Comparison of ENCODE assay signal across 18 mouse cellular contexts in genomic region chr14:22809229-22809628, GRCm38 (mm10).
DNase-seq lines count a peak whose midpoint lies in the region; ATAC-seq and TF ChIP-seq lines count a peak whose summit lies in the region.
"Had no signal": no experiment of that assay in that cellular context is flagged by ENCODE, and none has a peak within 500 bp of the region (broad histone marks: within the 10 kb centered on the region; RNA-seq: fewer than 3 reads in every experiment).

No protein-coding gene starts in this region.

- H3K27me3 ChIP-seq in heart, adult 2 months (ENCODE audit: control insufficient read depth, insufficient read depth, low read length), result no peaks in the 10 kb centered on the region
- H3K27me3 ChIP-seq in kidney, embryonic 14.5 days (ENCODE audit: control insufficient read depth, insufficient read depth, low read length), result no peaks in the 10 kb centered on the region
- H3K27me3 ChIP-seq in stomach, embryonic 16.5 days (ENCODE audit: control insufficient read depth, insufficient read depth, low read length), result no peaks in the 10 kb centered on the region
- H3K27me3 ChIP-seq: embryonic facial prominence, embryonic 12.5 days had no signal

- no peak overlapping the region for H3K9ac ChIP-seq in heart, adult 2 months (ENCODE audit: low read depth, low read length)
- H3K9ac ChIP-seq in kidney, embryonic 14.5 days (ENCODE audit: low read depth, low read length), result no peak overlapping the region
- H3K9ac ChIP-seq in stomach, embryonic 16.5 days (ENCODE audit: low read length), result no peak overlapping the region
- H3K9ac ChIP-seq: embryonic facial prominence, embryonic 12.5 days; forebrain, embryonic 15.5 days; liver, postnatal 0 days had no signal

- no peak for TF ChIP-seq POLR2A in heart, adult 2 months (IDR thresholded peaks at IDR 0.05; ENCODE audit: insufficient read depth, low read depth, low read length)

- no peaks in the 10 kb centered on the region for H3K36me3 ChIP-seq in heart, adult 2 months (ENCODE audit: control insufficient read depth, insufficient read depth, low read length)
- no peaks in the 10 kb centered on the region for H3K36me3 ChIP-seq in kidney, embryonic 14.5 days (ENCODE audit: control insufficient read depth, insufficient read depth, low read length)
- H3K36me3 ChIP-seq in stomach, embryonic 16.5 days (ENCODE audit: control insufficient read depth, insufficient read depth, low read length), result no peaks in the 10 kb centered on the region
- H3K36me3 ChIP-seq: embryonic facial prominence, embryonic 12.5 days; forebrain, embryonic 15.5 days had no signal

- no peaks in the 10 kb centered on the region for H3K9me3 ChIP-seq in kidney, embryonic 14.5 days (ENCODE audit: control insufficient read depth, low read length)
- no peaks in the 10 kb centered on the region for H3K9me3 ChIP-seq in stomach, embryonic 16.5 days (replicated peaks; ENCODE audit: control insufficient read depth, low read length)
- H3K9me3 ChIP-seq: embryonic facial prominence, embryonic 12.5 days; forebrain, embryonic 15.5 days had no signal

- no peak for DNase-seq in heart, adult 2 months
- DNase-seq in heart, adult 8-10 months (ENCODE audit: low spot score), result no peak
- DNase-seq in lung, postnatal 36 days, result peak; percentile 38
- no peak for DNase-seq in lung, postnatal 10 days
- no peak for DNase-seq in left cerebral cortex, adult 8-10 months (ENCODE audit: low spot score in 2 of 2)
- no peak for DNase-seq in spleen, adult 12 weeks (ENCODE audit: low spot score)
- DNase-seq: cerebellum, adult 9-10 months; gastrocnemius, postnatal 25 days; layer of hippocampus, adult 9-11 months; liver, postnatal 0 days; thymus, adult 2 months had no signal

- no peaks in the 10 kb centered on the region for H3K79me2 ChIP-seq in heart, adult 2 months (replicated peaks; ENCODE audit: control insufficient read depth, insufficient read depth, low read length)

- 74% methylated on average over 3 of the region's 3 CpGs for WGBS in heart, adult 2 months
- WGBS in kidney, embryonic 14.5 days, result 43% methylated on average over 3 of the region's 3 CpGs
- 62% methylated on average over 3 of the region's 3 CpGs for WGBS in stomach, embryonic 16.5 days

- no peak overlapping the region for H3K4me2 ChIP-seq in kidney, embryonic 14.5 days (replicated peaks; ENCODE audit: low read depth, low read length)
- no peak overlapping the region for H3K4me2 ChIP-seq in stomach, embryonic 16.5 days (ENCODE audit: low read depth, low read length)
- H3K4me2 ChIP-seq: embryonic facial prominence, embryonic 12.5 days; forebrain, embryonic 15.5 days; midbrain, embryonic 11.5 days had no signal

- H3K4me3 ChIP-seq in heart, adult 2 months, result no peak overlapping the region
- no peak overlapping the region for H3K4me3 ChIP-seq in kidney, embryonic 14.5 days (ENCODE audit: low read length)
- H3K4me3 ChIP-seq in stomach, embryonic 16.5 days (replicated peaks; ENCODE audit: low read length), result no peak overlapping the region
- H3K4me3 ChIP-seq: embryonic facial prominence, embryonic 12.5 days; forebrain, embryonic 15.5 days had no signal

- intact Hi-C loops in heart, adult 2 months (cut with DNase I), result loop anchor here (10.0 kb wide), 1 partner anchor 824 kb away; the partner anchor contains the start of gene Zfp503

- TF ChIP-seq CTCF in heart, adult 2 months (IDR thresholded peaks at IDR 0.05), result no peak

- H3K27ac ChIP-seq in heart, adult 2 months, result peak overlapping the region; percentile 63
- peak overlapping the region; percentile 94 for H3K27ac ChIP-seq in kidney, embryonic 14.5 days (ENCODE audit: low read depth, low read length)
- peak overlapping the region; percentile 75 for H3K27ac ChIP-seq in stomach, embryonic 16.5 days (ENCODE audit: low read length)
- H3K27ac ChIP-seq: forebrain, embryonic 15.5 days; hindbrain, postnatal 0 days had no signal

- H3K4me1 ChIP-seq in heart, adult 2 months (ENCODE audit: control insufficient read depth, insufficient read depth, low read length), result peaks cover 18% of the 10 kb centered on the region
- peaks cover 69% of the 10 kb centered on the region for H3K4me1 ChIP-seq in kidney, embryonic 14.5 days (ENCODE audit: control insufficient read depth, insufficient read depth, low read length)
- peaks cover 52% of the 10 kb centered on the region for H3K4me1 ChIP-seq in stomach, embryonic 16.5 days (ENCODE audit: control insufficient read depth, insufficient read depth, low read length)

- no peak for ATAC-seq in kidney, embryonic 14.5 days (ENCODE audit: low FRiP score, low TSS enrichment)
- ATAC-seq in stomach, embryonic 16.5 days (ENCODE audit: insufficient read depth, low FRiP score), result no peak
- ATAC-seq: activated CD4-positive, CD25-positive, alpha-beta regulatory T cell, adult 4 months; liver, postnatal 0 days had no signal

- no peak for TF ChIP-seq EP300 in heart, adult 2 months (IDR thresholded peaks at IDR 0.05; ENCODE audit: insufficient read depth, low read depth, low read length)
